Mouse (Mus musculus) forebrain, embryonic 11.5 days (tissue): ENCODE data around the gene Bcan. TPM values are rescaled to one million over a fixed set of nuclear protein-coding genes. Genes with fewer than 3 reads are reported as not detected.
A peak's percentile ranks its signal among the peaks of the same experiment; 100 is the strongest.

Experiments
- ATAC-seq: fragments of 200-750 bp; cut with Nextera tagmentation; replicated peaks from 2 replicates; pipeline ENCODE4 v1.8.0; 2017; ENCODE audit warnings: moderate TSS enrichment; ENCODE audit not compliant: low FRiP score
- DNase-seq: peaks from one replicate; pipeline ENCODE4 v3.0.0-alpha.2; 2017; ENCODE audit warnings: low spot score
- H3K27ac ChIP-seq: fragments of 300-500 bp; sonication (generic); 2 replicates; pipeline ENCODE4 v1.5.1; 2014; ENCODE audit warnings: low read depth, low read length
- H3K27me3 ChIP-seq: fragments of 300-500 bp; sonication (generic); 2 replicates; pipeline ENCODE4 v1.6.1; 2014; ENCODE audit warnings: mild to moderate bottlenecking, low read length, mixed read lengths; ENCODE audit not compliant: control insufficient read depth, insufficient read depth
- H3K36me3 ChIP-seq: fragments of 300-500 bp; sonication (generic); 2 replicates; pipeline ENCODE4 v1.6.1; 2014; ENCODE audit warnings: mild to moderate bottlenecking, low read length, moderate library complexity, mixed read lengths; ENCODE audit not compliant: control insufficient read depth, insufficient read depth
- H3K4me1 ChIP-seq: fragments of 300-500 bp; sonication (generic); replicated peaks from 2 replicates; pipeline ENCODE4 v1.6.1; 2014; ENCODE audit warnings: low read length, mixed read lengths; ENCODE audit not compliant: control insufficient read depth, insufficient read depth
- H3K4me2 ChIP-seq: fragments of 300-500 bp; sonication (generic); 2 replicates; pipeline ENCODE4 v1.6.1; 2014; ENCODE audit warnings: low read depth, mild to moderate bottlenecking, low read length, moderate library complexity, mixed read lengths; ENCODE audit not compliant: severe bottlenecking
- H3K4me3 ChIP-seq: fragments of 300-500 bp; sonication (generic); 2 replicates; pipeline ENCODE4 v1.5.1; 2014; ENCODE audit warnings: low read depth, low read length
- H3K9ac ChIP-seq: fragments of 300-500 bp; sonication (generic); 2 replicates; pipeline ENCODE4 v1.6.1; 2014; ENCODE audit warnings: low read length
- H3K9me3 ChIP-seq: fragments of 300-500 bp; sonication (generic); 2 replicates; pipeline ENCODE4 v1.6.1; 2016; ENCODE audit warnings: low read length, mixed read lengths; ENCODE audit not compliant: control insufficient read depth
- WGBS: fragments of 180-500 bp; shearing (Covaris S2); extraction: QIAGEN DNeasy Blood & Tissue Kit; methylation state at CpG from one replicate; pipeline ENCODE4 v1.1.7; 2014; 5-methylcytosine and 5-hydroxymethylcytosine counted together
- polyA plus RNA-seq: library from polyadenylated mRNA; unstranded; fragments of >200 nt; fragmentation: Nextera tagmentation; extraction: Ambion mirVana; gene quantifications from 2 replicates; pipeline ENCODE4 v1.2.1, GENCODE M21; 2014

Gene Bcan
- polyA plus RNA-seq, 1 experiment from 2014 or later = 0.52 TPM

DNA sequence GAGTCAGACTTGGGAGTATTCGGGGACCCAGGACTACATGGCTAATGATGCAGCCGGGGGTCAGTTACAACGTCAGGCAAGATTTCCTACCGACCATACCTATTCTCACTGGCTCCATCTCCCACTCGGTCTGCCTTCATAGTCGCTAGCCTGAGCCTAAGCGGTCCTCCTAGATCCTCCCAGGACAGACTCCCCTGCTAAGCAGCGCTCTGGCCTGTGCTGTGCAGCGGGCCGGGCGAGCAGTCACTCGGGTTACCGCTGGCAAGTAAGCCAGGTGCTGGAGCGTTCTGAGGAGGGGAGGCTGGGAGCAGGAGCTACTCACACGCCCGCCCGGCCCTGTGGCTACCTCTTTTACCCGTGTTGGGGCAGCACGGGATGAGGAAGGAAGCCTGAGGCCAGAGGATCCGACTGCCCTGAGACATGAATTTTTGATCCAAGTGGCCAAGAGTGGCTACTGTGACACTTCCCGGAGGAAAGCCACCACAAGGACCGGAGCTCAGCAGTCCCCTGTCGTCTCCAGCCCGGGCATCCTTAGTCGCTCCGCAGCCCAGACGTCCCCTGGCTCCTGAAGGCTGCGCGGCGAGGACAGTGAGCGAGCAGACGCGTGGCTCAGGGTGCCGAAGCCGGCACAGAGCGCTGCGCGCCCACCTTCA, 661 bp downstream of the Bcan start:
- no peaks in the 10 kb centered on the region for H3K36me3 ChIP-seq
- H3K4me2 ChIP-seq = peak overlapping the region; percentile 86
- peaks cover 13% of the 10 kb centered on the region for H3K4me1 ChIP-seq
- peak overlapping the region; percentile 38 for H3K4me3 ChIP-seq
- H3K9ac ChIP-seq = no peak overlapping the region; the same call in 1 of the 2 replicates
- peaks cover 83% of the 10 kb centered on the region for H3K27me3 ChIP-seq
- DNase-seq (peak; percentile 64), ATAC-seq (no peak)
- whole genome bisulfite sequencing = under 1% methylated on average over 38 of the region's 38 CpGs
- H3K27ac ChIP-seq = no peak overlapping the region
- H3K9me3 ChIP-seq = no peaks in the 10 kb centered on the region

DNA sequence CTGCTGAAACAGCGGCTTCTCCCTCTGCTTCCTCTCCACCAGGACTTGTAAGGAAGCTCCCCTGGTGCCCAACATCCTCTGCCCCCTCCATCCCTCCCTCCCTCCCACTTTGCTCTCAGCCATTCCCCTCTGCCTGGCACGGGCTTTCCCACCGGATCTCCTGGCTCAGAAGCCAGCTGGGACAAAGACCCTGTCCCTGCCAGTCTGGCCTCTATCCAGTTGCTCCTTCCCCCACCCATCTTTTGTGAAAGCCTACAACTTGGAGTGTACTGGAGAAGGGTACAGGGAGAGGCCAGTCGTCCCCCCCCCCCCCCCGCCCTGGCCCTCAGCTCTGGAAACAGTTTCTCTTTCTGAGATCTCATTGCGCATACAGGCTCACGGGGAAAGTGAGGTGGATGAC, 1.3 kb downstream of the Bcan start:
- no peak overlapping the region for H3K4me2 ChIP-seq
- WGBS = 1% methylated on average over 6 of the region's 7 CpGs

DNA sequence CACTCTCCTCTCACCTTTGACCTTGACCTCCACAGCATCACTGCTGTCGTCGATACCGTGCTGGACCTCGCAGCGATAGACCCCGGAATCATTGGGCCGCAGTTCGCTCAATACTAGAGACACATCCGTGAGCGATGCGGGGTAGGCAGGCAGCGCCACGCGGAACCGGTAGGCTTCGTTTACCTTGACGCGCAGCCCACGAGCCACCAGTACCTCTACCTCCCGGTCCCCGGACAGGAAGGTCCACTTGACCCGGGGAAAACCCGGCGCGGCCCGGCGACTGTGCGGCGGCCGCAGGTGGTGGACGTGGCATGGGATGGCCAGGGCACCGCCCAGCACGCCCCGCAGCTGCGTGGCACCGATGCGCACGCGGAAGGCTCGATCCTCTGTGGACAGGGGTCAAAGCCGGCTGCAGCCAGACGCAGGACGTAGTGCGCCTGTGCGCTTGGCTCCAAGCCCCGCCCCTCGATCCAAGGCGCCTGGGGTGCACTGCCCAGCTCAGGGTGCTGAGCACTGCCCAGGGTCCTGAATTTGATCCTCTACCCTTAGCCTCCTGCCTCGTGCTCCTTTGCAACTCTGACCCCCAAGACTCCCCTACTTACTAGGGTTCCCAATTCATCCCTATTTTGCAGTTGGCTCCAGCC, 2.9 kb downstream of the Bcan start:
- DNase-seq (no peak), ATAC-seq (no peak)
- peak overlapping the region; percentile 28 for H3K4me3 ChIP-seq
- H3K4me1 ChIP-seq = peaks cover 13% of the 10 kb centered on the region
- H3K36me3 ChIP-seq = no peaks in the 10 kb centered on the region
- H3K27ac ChIP-seq = no peak overlapping the region
- WGBS = under 1% methylated on average over 49 of the region's 49 CpGs
- no peaks in the 10 kb centered on the region for H3K9me3 ChIP-seq
- H3K9ac ChIP-seq = peak overlapping the region; percentile 24; the same call in 1 of the 2 replicates
- peaks cover 82% of the 10 kb centered on the region for H3K27me3 ChIP-seq
- H3K4me2 ChIP-seq = peak overlapping the region; percentile 60

More for the DNA sequence above, 1.3 kb downstream of the Bcan start:
- DNase-seq = no peak
- Histone ChIP-seq H3K27ac (no peak overlapping the region), H3K27me3 (peaks cover 88% of the 10 kb centered on the region), H3K36me3 (no peaks in the 10 kb centered on the region), H3K9me3 (no peaks in the 10 kb centered on the region), H3K4me1 (peaks cover 13% of the 10 kb centered on the region), H3K9ac (no peak overlapping the region), H3K4me3 (no peak overlapping the region)
- no peak for ATAC-seq

DNA sequence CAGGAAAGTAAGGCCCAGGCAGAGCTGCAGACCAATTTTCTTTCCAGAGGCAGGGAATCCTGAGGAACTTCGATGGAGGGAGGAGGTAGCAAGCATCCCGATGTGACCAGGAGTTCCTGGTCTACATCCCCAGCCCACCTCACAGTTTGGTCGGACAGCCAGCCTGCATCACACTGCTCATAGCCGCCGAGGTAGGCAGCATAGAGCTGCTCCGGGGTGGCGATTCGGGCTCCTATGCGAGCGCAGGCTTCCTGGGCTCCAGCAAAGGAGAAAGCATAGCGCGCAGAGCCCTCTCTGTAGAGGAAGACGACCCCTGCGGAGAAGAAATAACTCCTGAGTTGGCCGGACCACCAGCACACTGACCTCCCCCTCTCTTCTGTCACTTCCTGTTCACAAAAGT, 3.6 kb downstream of the Bcan start:
- WGBS = under 1% methylated on average over 15 of the region's 15 CpGs

DNA sequence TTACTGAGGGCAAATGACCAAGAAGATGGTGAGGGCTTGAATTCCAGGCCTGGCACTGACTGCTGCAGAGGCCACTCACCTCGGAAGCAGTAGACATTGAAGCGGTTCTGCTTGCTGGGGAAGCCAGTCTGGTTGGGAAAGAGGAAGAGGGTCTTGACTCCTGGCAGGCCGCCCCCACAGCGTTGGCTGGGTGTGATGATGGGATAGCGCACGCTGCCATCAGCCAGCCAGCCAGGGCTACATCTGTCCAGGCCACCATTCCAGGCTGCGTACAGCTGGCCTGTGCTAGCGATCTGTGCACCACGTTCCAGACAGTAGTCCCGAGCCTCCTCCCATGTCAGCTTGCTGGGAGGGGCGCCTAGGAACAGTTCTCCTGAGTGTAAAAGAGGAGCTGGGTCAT, 4.7 kb downstream of the Bcan start:
- DNase-seq = peak; percentile 49
- 25% methylated on average over 11 of the region's 11 CpGs for WGBS
- H3K9ac ChIP-seq = no peak overlapping the region
- H3K9me3 ChIP-seq = no peaks in the 10 kb centered on the region
- peaks cover 65% of the 10 kb centered on the region for H3K27me3 ChIP-seq
- peaks cover 13% of the 10 kb centered on the region for H3K4me1 ChIP-seq
- H3K36me3 ChIP-seq = no peaks in the 10 kb centered on the region
- H3K4me2 ChIP-seq = no peak overlapping the region
- no peak overlapping the region for H3K4me3 ChIP-seq
- no peak overlapping the region for H3K27ac ChIP-seq
- ATAC-seq = no peak

More for the DNA sequence above, 3.6 kb downstream of the Bcan start:
- Histone ChIP-seq H3K27ac (no peak overlapping the region), H3K4me1 (peaks cover 13% of the 10 kb centered on the region), H3K4me3 (peak overlapping the region; percentile 28; the same call in 1 of the 2 replicates), H3K36me3 (no peaks in the 10 kb centered on the region), H3K9ac (no peak overlapping the region), H3K27me3 (peaks cover 75% of the 10 kb centered on the region), H3K4me2 (peak overlapping the region; percentile 60), H3K9me3 (no peaks in the 10 kb centered on the region)
- ATAC-seq (no peak), DNase-seq (no peak)

DNA sequence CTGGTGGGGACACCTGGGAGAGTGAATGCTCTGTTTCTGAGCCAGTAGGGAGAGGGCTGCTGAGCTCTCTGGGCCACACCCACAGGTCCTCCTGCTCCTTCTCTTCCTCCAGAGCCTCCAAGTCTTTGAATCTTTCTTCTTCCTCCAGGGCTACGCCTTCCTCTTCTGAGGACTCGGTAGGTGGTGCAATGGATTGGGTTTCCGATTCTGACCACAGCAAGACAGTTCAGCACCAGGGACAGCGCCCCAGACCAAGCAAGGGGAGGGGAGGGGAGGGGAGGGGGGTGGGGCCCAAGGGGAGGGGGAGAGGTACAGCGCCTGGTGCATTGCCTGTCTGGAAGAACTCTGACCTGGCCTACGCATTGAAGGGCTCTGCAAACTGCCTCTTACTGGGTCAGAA, 6.6 kb downstream of the Bcan start:
- ATAC-seq (no peak), DNase-seq (peak; percentile 85)
- H3K9ac ChIP-seq = no peak overlapping the region
- no peak overlapping the region for H3K4me3 ChIP-seq
- no peak overlapping the region for H3K27ac ChIP-seq
- no peak overlapping the region for H3K4me2 ChIP-seq
- H3K27me3 ChIP-seq = peaks cover 51% of the 10 kb centered on the region
- H3K9me3 ChIP-seq = no peaks in the 10 kb centered on the region
- under 1% methylated on average over 6 of the region's 6 CpGs for WGBS
- H3K4me1 ChIP-seq = peaks cover 9% of the 10 kb centered on the region
- no peaks in the 10 kb centered on the region for H3K36me3 ChIP-seq

DNA sequence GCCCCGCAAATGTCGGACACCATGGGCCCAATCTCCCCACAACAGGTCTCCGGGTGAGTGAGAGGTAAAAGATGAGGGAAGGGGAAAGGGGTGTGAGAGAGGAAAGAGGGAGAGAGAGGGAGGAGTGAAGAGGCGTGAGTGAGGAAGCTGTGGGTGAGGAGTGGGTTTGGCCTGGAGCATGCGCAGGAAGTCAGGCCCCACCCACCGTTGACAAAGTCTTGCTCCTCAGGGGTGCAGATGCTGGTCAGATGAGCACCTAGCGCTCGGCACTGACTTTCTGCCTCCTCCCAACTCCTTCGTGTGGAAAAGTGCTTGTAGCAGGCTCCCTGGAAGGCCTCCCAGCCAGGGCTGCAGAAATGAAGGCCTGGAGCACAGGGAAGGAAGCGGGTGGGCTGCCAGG, 10.1 kb downstream of the Bcan start:
- Histone ChIP-seq H3K27ac (no peak overlapping the region), H3K27me3 (peaks cover 17% of the 10 kb centered on the region), H3K4me1 (peaks cover 23% of the 10 kb centered on the region), H3K9ac (no peak overlapping the region), H3K9me3 (no peaks in the 10 kb centered on the region), H3K4me2 (no peak overlapping the region), H3K4me3 (no peak overlapping the region), H3K36me3 (no peaks in the 10 kb centered on the region)
- no peak for ATAC-seq
- peak; percentile 50 for DNase-seq
- WGBS = 33% methylated on average over 10 of the region's 10 CpGs

DNA sequence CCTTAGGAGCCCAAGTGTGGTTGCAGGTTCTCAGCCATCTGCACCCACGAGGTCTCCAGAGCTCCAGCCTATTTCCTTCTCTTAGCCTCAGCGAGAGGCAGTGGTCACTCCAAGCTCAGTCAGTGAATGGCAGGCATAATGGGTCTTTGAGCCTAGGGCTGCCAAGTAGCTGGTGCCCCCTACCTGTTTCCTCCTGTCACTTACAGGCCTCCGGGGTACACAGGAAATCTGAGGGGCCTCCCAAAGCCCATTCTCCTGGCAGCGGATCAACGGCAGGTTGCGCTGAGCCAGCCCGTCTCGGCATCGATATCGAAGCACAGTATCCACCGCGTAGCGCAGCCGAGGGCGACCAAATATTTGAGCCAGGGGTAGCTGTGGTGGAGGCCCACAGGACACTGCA, 12.0 kb downstream of the Bcan start:
- 7% methylated on average over 15 of the region's 15 CpGs for WGBS
- Histone ChIP-seq H3K36me3 (no peaks in the 10 kb centered on the region), H3K4me3 (peak overlapping the region; percentile 25), H3K4me1 (peaks cover 36% of the 10 kb centered on the region), H3K9ac (peak overlapping the region; percentile 33; the same call in 1 of the 2 replicates), H3K27me3 (peaks cover 6% of the 10 kb centered on the region), H3K4me2 (peak overlapping the region; percentile 66), H3K27ac (no peak overlapping the region), H3K9me3 (no peaks in the 10 kb centered on the region)
- DNase-seq = peak; percentile 61
- ATAC-seq = no peak; the same call in 1 of the 2 replicates
